Mouse (Mus musculus) spleen, adult 2 months (tissue): ENCODE results near the gene Rngtt. TPM values are rescaled to one million over a fixed set of nuclear protein-coding genes. Genes with fewer than 3 reads are reported as not detected.

Source experiments
- DNase-seq, 2 experiments: peaks; one replicate each; pipeline versions ENCODE4 v3.0.0 to v3.0.0-alpha.2; 2012 to 2021; ENCODE audit warnings: low spot score in 2 of 2, low read depth in 1 of 2
- H3K27ac ChIP-seq: fragments of 200-500 bp; 2 replicates; pipeline ENCODE4 v1.5.1; 2012; ENCODE audit warnings: low read length, inconsistent platforms; ENCODE audit not compliant: insufficient read depth
- H3K27me3 ChIP-seq: fragments of 200-500 bp; 2 replicates; pipeline ENCODE4 v1.6.1; 2012; ENCODE audit warnings: mild to moderate bottlenecking, moderate library complexity, low read length, inconsistent platforms; ENCODE audit not compliant: control insufficient read depth, insufficient read depth
- H3K36me3 ChIP-seq: fragments of 200-500 bp; 2 replicates; pipeline ENCODE4 v1.6.1; 2012; ENCODE audit warnings: mild to moderate bottlenecking, low read length, inconsistent platforms; ENCODE audit not compliant: control insufficient read depth, insufficient read depth
- H3K4me1 ChIP-seq: fragments of 200-500 bp; 2 replicates; pipeline ENCODE4 v1.6.1; 2011; ENCODE audit warnings: inconsistent platforms; ENCODE audit not compliant: control insufficient read depth, insufficient read depth, insufficient read length
- H3K4me3 ChIP-seq: fragments of 200-500 bp; 2 replicates; pipeline ENCODE4 v1.5.1; 2011; ENCODE audit warnings: mild to moderate bottlenecking, inconsistent platforms; ENCODE audit not compliant: insufficient read depth, insufficient read length; ENCODE audit errors: extremely low read depth
- CTCF ChIP-seq: fragments of 200-500 bp; IDR thresholded peaks from 2 replicates; pipeline ENCODE4 v1.5.1; 2011; ENCODE audit warnings: mild to moderate bottlenecking, inconsistent platforms; ENCODE audit not compliant: insufficient read depth, insufficient read length, insufficient replicate concordance; ENCODE audit errors: extremely low read depth
- POLR2A ChIP-seq: fragments of 200-500 bp; IDR thresholded peaks from 2 replicates; pipeline ENCODE4 v1.6.1; 2011; ENCODE audit warnings: low read depth, low read length, inconsistent platforms
- WGBS: fragments of 180-500 bp; shearing (Covaris S2); methylation state at CpG from one replicate; pipeline ENCODE4 v1.1.7; 2018; 5-methylcytosine and 5-hydroxymethylcytosine counted together
- polyA plus RNA-seq: library from polyadenylated mRNA; depleted of rRNA; stranded (reverse); fragments of >200 nt; gene quantifications from 2 replicates; pipeline ENCODE4 v1.2.3, GENCODE M21; 2012

The Rngtt gene
- polyA plus RNA-seq, 1 experiment, result 2.4 TPM

- DNase-seq, result no peak
- no peak for TF ChIP-seq POLR2A
- TF ChIP-seq CTCF, result no peak
- Histone ChIP-seq H3K4me1 (no peaks in the 10 kb centered on the region), H3K27ac (no peak overlapping the region), H3K36me3 (no peaks in the 10 kb centered on the region; the same call in 1 of the 2 replicates), H3K27me3 (no peaks in the 10 kb centered on the region), H3K4me3 (no peak overlapping the region)
- over 99% methylated on average over 2 of the region's 2 CpGs for WGBS
These were observed 184.3 kb downstream of the Rngtt start for GRCm38 (mm10) chr4:33494377-33494776.

- 86% methylated on average over 2 of the region's 2 CpGs for WGBS
- H3K27ac ChIP-seq, result no peak overlapping the region
- no peak for DNase-seq
- H3K4me1 ChIP-seq, result no peaks in the 10 kb centered on the region
- H3K4me3 ChIP-seq, result no peak overlapping the region
- peaks cover 8% of the 10 kb centered on the region for H3K36me3 ChIP-seq
- no peaks in the 10 kb centered on the region for H3K27me3 ChIP-seq
- TF ChIP-seq CTCF, result no peak
- TF ChIP-seq POLR2A, result no peak
These were observed 186.9 kb downstream of the Rngtt start for GRCm38 (mm10) chr4:33496985-33497384.

GRCm38 (mm10) chr4:33497657-33498056 lies 187.5 kb downstream of the Rngtt start:
- no peak for TF ChIP-seq CTCF
- no peak for TF ChIP-seq POLR2A
- H3K36me3 ChIP-seq, result peaks cover 8% of the 10 kb centered on the region
- no peak overlapping the region for H3K27ac ChIP-seq
- H3K4me3 ChIP-seq, result no peak overlapping the region
- H3K27me3 ChIP-seq, result no peaks in the 10 kb centered on the region
- no peaks in the 10 kb centered on the region for H3K4me1 ChIP-seq
- no peak for DNase-seq

GRCm38 (mm10) chr4:33498160-33498874 lies 188.2 kb downstream of the Rngtt start:
- no peaks in the 10 kb centered on the region for H3K27me3 ChIP-seq
- no peak overlapping the region for H3K4me3 ChIP-seq
- DNase-seq, result no peak
- no peak overlapping the region for H3K27ac ChIP-seq
- peaks cover 8% of the 10 kb centered on the region for H3K36me3 ChIP-seq
- 89% methylated on average over 4 of the region's 4 CpGs for WGBS
- H3K4me1 ChIP-seq, result no peaks in the 10 kb centered on the region
- TF ChIP-seq POLR2A (no peak), CTCF (no peak)

GRCm38 (mm10) chr4:33506638-33507037 lies 196.5 kb downstream of the Rngtt start:
- no peaks in the 10 kb centered on the region for H3K27me3 ChIP-seq
- peaks cover 2% of the 10 kb centered on the region; the same call in 1 of the 2 replicates for H3K36me3 ChIP-seq
- no peaks in the 10 kb centered on the region for H3K4me1 ChIP-seq
- no peak overlapping the region for H3K4me3 ChIP-seq
- no peak for DNase-seq
- H3K27ac ChIP-seq, result no peak overlapping the region
- TF ChIP-seq POLR2A, result no peak
- no peak for TF ChIP-seq CTCF

- TF ChIP-seq POLR2A (no peak), CTCF (no peak)
- 88% methylated on average over 10 of the region's 10 CpGs for WGBS
- Histone ChIP-seq H3K36me3 (no peaks in the 10 kb centered on the region), H3K4me1 (no peaks in the 10 kb centered on the region), H3K27ac (no peak overlapping the region), H3K27me3 (no peaks in the 10 kb centered on the region), H3K4me3 (no peak overlapping the region)
- DNase-seq, result no peak
These were observed 200.4 kb downstream of the Rngtt start for GRCm38 (mm10) chr4:33510544-33510943.

GRCm38 (mm10) chr4:33513421-33513820 lies 203.3 kb downstream of the Rngtt start:
- H3K4me1 ChIP-seq, result no peaks in the 10 kb centered on the region
- H3K27ac ChIP-seq, result no peak overlapping the region
- H3K4me3 ChIP-seq, result no peak overlapping the region
- H3K27me3 ChIP-seq, result no peaks in the 10 kb centered on the region
- no peak for DNase-seq
- TF ChIP-seq POLR2A, result no peak
- TF ChIP-seq CTCF, result no peak
- 14% methylated on average over 3 of the region's 3 CpGs for WGBS
- H3K36me3 ChIP-seq, result no peaks in the 10 kb centered on the region
